Mouse (Mus musculus) thymus, adult 2 months (tissue): ENCODE data around the gene Hnrnpu. TPM values are rescaled to one million over a fixed set of nuclear protein-coding genes. Genes with fewer than 3 reads are reported as not detected.

ENCODE experiments used
- DNase-seq: peaks from one replicate; pipeline ENCODE4 v3.0.0; 2021
- H3K27ac ChIP-seq: fragments of 200-500 bp; 2 replicates; pipeline ENCODE4 v1.5.1; 2012; ENCODE audit warnings: low read length, control low read depth; ENCODE audit not compliant: control insufficient read depth, insufficient read depth
- H3K27me3 ChIP-seq: fragments of 200-500 bp; 2 replicates; pipeline ENCODE4 v1.6.1; 2012; ENCODE audit warnings: mild to moderate bottlenecking, low read length, moderate library complexity, mixed read lengths; ENCODE audit not compliant: control insufficient read depth, insufficient read depth
- H3K36me3 ChIP-seq: fragments of 200-500 bp; 2 replicates; pipeline ENCODE4 v1.6.1; 2012; ENCODE audit warnings: mild to moderate bottlenecking, low read length, moderate library complexity; ENCODE audit not compliant: control insufficient read depth, insufficient read depth
- H3K4me1 ChIP-seq: fragments of 200-500 bp; replicated peaks from 2 replicates; pipeline ENCODE4 v1.6.1; 2012; ENCODE audit warnings: low read length; ENCODE audit not compliant: control insufficient read depth, insufficient read depth
- H3K4me3 ChIP-seq: fragments of 200-500 bp; 2 replicates; pipeline ENCODE4 v1.5.1; 2012; ENCODE audit warnings: mild to moderate bottlenecking, low read length, control low read depth, moderate library complexity; ENCODE audit not compliant: control insufficient read depth, insufficient read depth
- CTCF ChIP-seq: fragments of 200-500 bp; IDR thresholded peaks from 2 replicates; pipeline ENCODE4 v1.5.1; 2012; ENCODE audit warnings: mild to moderate bottlenecking, control low read depth, low read length, moderate library complexity, borderline replicate concordance; ENCODE audit not compliant: control insufficient read depth, poor library complexity, insufficient read depth; ENCODE audit errors: extremely low read depth
- POLR2A ChIP-seq: fragments of 200-500 bp; IDR thresholded peaks from 2 replicates; pipeline ENCODE4 v1.6.1; 2012; ENCODE audit warnings: mild to moderate bottlenecking, low read length, control low read depth, moderate library complexity; ENCODE audit not compliant: control insufficient read depth, poor library complexity, insufficient read depth; ENCODE audit errors: extremely low read depth
- WGBS: fragments of 180-500 bp; shearing (Covaris S2); methylation state at CpG from one replicate; pipeline ENCODE4 v1.1.7; 2018; 5-methylcytosine and 5-hydroxymethylcytosine counted together
- polyA plus RNA-seq: library from polyadenylated mRNA; depleted of rRNA; stranded (reverse); fragments of >200 nt; gene quantifications from 2 replicates; pipeline ENCODE4 v1.2.3, GENCODE M21; 2012

Hnrnpu gene
- polyA plus RNA-seq, 1 experiment = 112 TPM

GRCm38 (mm10) chr1:178369272-178369651 lies 31.7 kb upstream of the Hnrnpu start:
- Histone ChIP-seq H3K36me3 (no peaks in the 10 kb centered on the region), H3K4me3 (peak overlapping the region; percentile 45), H3K4me1 (peaks cover 4% of the 10 kb centered on the region), H3K27ac (peak overlapping the region; percentile 62), H3K27me3 (no peaks in the 10 kb centered on the region)
- TF ChIP-seq CTCF (no peak), POLR2A (no peak)
- DNase-seq = peak; percentile 40
- WGBS = under 1% methylated on average over 11 of the region's 11 CpGs

GRCm38 (mm10) chr1:178368548-178369271 lies 31.1 kb upstream of the Hnrnpu start:
- Histone ChIP-seq H3K27me3 (no peaks in the 10 kb centered on the region), H3K4me1 (peaks cover 4% of the 10 kb centered on the region), H3K4me3 (peak overlapping the region; percentile 45), H3K27ac (peak overlapping the region; percentile 77), H3K36me3 (no peaks in the 10 kb centered on the region)
- peak; percentile 89 for DNase-seq
- WGBS = 6% methylated on average over 36 of the region's 36 CpGs
- TF ChIP-seq CTCF (peak; percentile 41; the same call in 1 of the 2 replicates), POLR2A (peak; percentile 75)

GRCm38 (mm10) chr1:178368121-178368520 lies 30.5 kb upstream of the Hnrnpu start:
- TF ChIP-seq POLR2A = no peak
- no peak for TF ChIP-seq CTCF
- H3K4me1 ChIP-seq = peaks cover 4% of the 10 kb centered on the region
- no peak for DNase-seq
- no peaks in the 10 kb centered on the region for H3K36me3 ChIP-seq
- no peak overlapping the region for H3K27ac ChIP-seq
- H3K4me3 ChIP-seq = no peak overlapping the region
- WGBS = 96% methylated on average over 6 of the region's 6 CpGs
- H3K27me3 ChIP-seq = no peaks in the 10 kb centered on the region

- DNase-seq = no peak
- Histone ChIP-seq H3K36me3 (no peaks in the 10 kb centered on the region), H3K27ac (no peak overlapping the region), H3K4me1 (peaks cover 4% of the 10 kb centered on the region), H3K4me3 (no peak overlapping the region), H3K27me3 (no peaks in the 10 kb centered on the region)
- TF ChIP-seq CTCF (no peak), POLR2A (no peak)
- 97% methylated on average over 6 of the region's 6 CpGs for WGBS
Observed at GRCm38 (mm10) chr1:178365171-178365570, 27.6 kb upstream of the Hnrnpu start.

- peak; percentile 16 for DNase-seq
Observed at GRCm38 (mm10) chr1:178360702-178361101, 23.1 kb upstream of the Hnrnpu start.

GRCm38 (mm10) chr1:178360264-178360663 lies 22.7 kb upstream of the Hnrnpu start:
- H3K27ac ChIP-seq = no peak overlapping the region
- no peak for TF ChIP-seq POLR2A
- TF ChIP-seq CTCF = no peak
- no peaks in the 10 kb centered on the region for H3K27me3 ChIP-seq
- WGBS = 92% methylated on average over 11 of the region's 11 CpGs
- H3K36me3 ChIP-seq = no peaks in the 10 kb centered on the region
- no peak for DNase-seq
- H3K4me3 ChIP-seq = no peak overlapping the region
- no peaks in the 10 kb centered on the region for H3K4me1 ChIP-seq

More at GRCm38 (mm10) chr1:178360702-178361101, 23.1 kb upstream of the Hnrnpu start:
- H3K27me3 ChIP-seq = no peaks in the 10 kb centered on the region
- H3K4me3 ChIP-seq = no peak overlapping the region
- H3K27ac ChIP-seq = no peak overlapping the region
- TF ChIP-seq CTCF (no peak), POLR2A (no peak)
- H3K4me1 ChIP-seq = no peaks in the 10 kb centered on the region
- 59% methylated on average over 2 of the region's 2 CpGs for WGBS
- no peaks in the 10 kb centered on the region for H3K36me3 ChIP-seq
